Mouse (Mus musculus): ENCODE data around the gene Gys1. TPM values are rescaled to one million over a fixed set of nuclear protein-coding genes. Genes with fewer than 3 reads are reported as not detected.

Gys1 gene
- polyA plus RNA-seq, 1 experiment: 12.4 TPM

- TF ChIP-seq CTCF (IDR thresholded peaks at IDR 0.05; ENCODE audit: extremely low read depth, insufficient read depth, insufficient read length, insufficient replicate concordance) (no peak), POLR2A (IDR thresholded peaks at IDR 0.05; ENCODE audit: low read depth, low read length) (no peak)
- no peak for DNase-seq (ENCODE audit: low read depth in 1 of 2, low spot score in 2 of 2)
- WGBS: 81% methylated on average over 11 of the region's 11 CpGs
- Histone ChIP-seq H3K4me1 (ENCODE audit: control insufficient read depth, insufficient read depth, insufficient read length) (no peaks in the 10 kb centered on the region), H3K27me3 (ENCODE audit: control insufficient read depth, insufficient read depth, low read length) (no peaks in the 10 kb centered on the region), H3K27ac (ENCODE audit: insufficient read depth, low read length) (no peak overlapping the region), H3K36me3 (ENCODE audit: control insufficient read depth, insufficient read depth, low read length) (no peaks in the 10 kb centered on the region), H3K4me3 (ENCODE audit: extremely low read depth, insufficient read depth, insufficient read length) (no peak overlapping the region)
Measured at GRCm38 (mm10) chr7:45487861-45488292, 53.2 kb downstream of the Gys1 start.

- Histone ChIP-seq H3K27me3 (ENCODE audit: control insufficient read depth, insufficient read depth, low read length) (no peaks in the 10 kb centered on the region), H3K4me1 (ENCODE audit: control insufficient read depth, insufficient read depth, insufficient read length) (no peaks in the 10 kb centered on the region), H3K27ac (ENCODE audit: insufficient read depth, low read length) (0 out of 2 replicates have a peak within 1 kb of the TSS, but pooled peaks have one; percentile 2), H3K36me3 (ENCODE audit: control insufficient read depth, insufficient read depth, low read length) (peaks cover under 1% of the 10 kb centered on the region; the same call in 1 of the 2 replicates), H3K4me3 (ENCODE audit: extremely low read depth, insufficient read depth, insufficient read length) (peak within 1 kb of the TSS; percentile 68)
- WGBS: 15% methylated on average over 38 of the region's 38 CpGs
- peak in 1 of 2 experiments; percentile 47 for DNase-seq (ENCODE audit: low read depth in 1 of 2, low spot score in 2 of 2)
- no peak for TF ChIP-seq CTCF (IDR thresholded peaks at IDR 0.05; ENCODE audit: extremely low read depth, insufficient read depth, insufficient read length, insufficient replicate concordance)
- no peak; the same call in 1 of the 2 replicates for TF ChIP-seq POLR2A (IDR thresholded peaks at IDR 0.05; ENCODE audit: low read depth, low read length)
Measured at GRCm38 (mm10) chr7:45488293-45489204, 53.9 kb downstream of the Gys1 start, which contains the start of gene Dhdh. Gene Dhdh, minus strand, starts transcription at chr7:45488805.

- no peak overlapping the region for H3K27ac ChIP-seq (ENCODE audit: insufficient read depth, low read length)
Measured at GRCm38 (mm10) chr7:45489578-45489977, 54.9 kb downstream of the Gys1 start.

GRCm38 (mm10) chr7:45490822-45491221 is 56.2 kb downstream of the Gys1 start:
- H3K4me1 ChIP-seq (ENCODE audit: control insufficient read depth, insufficient read depth, insufficient read length): no peaks in the 10 kb centered on the region
- no peak overlapping the region for H3K4me3 ChIP-seq (ENCODE audit: extremely low read depth, insufficient read depth, insufficient read length)
- DNase-seq (ENCODE audit: low read depth in 1 of 2, low spot score in 2 of 2): no peak
- H3K36me3 ChIP-seq (ENCODE audit: control insufficient read depth, insufficient read depth, low read length): peaks cover 12% of the 10 kb centered on the region
- WGBS: 71% methylated on average over 9 of the region's 9 CpGs
- H3K27me3 ChIP-seq (ENCODE audit: control insufficient read depth, insufficient read depth, low read length): no peaks in the 10 kb centered on the region
- TF ChIP-seq POLR2A (IDR thresholded peaks at IDR 0.05; ENCODE audit: low read depth, low read length) (no peak), CTCF (IDR thresholded peaks at IDR 0.05; ENCODE audit: extremely low read depth, insufficient read depth, insufficient read length, insufficient replicate concordance) (no peak)
- no peak overlapping the region for H3K27ac ChIP-seq (ENCODE audit: insufficient read depth, low read length)

More at GRCm38 (mm10) chr7:45489578-45489977, 54.9 kb downstream of the Gys1 start:
- no peaks in the 10 kb centered on the region for H3K27me3 ChIP-seq (ENCODE audit: control insufficient read depth, insufficient read depth, low read length)
- no peak for DNase-seq (ENCODE audit: low read depth in 1 of 2, low spot score in 2 of 2)
- 81% methylated on average over 7 of the region's 7 CpGs for WGBS
- H3K4me3 ChIP-seq (ENCODE audit: extremely low read depth, insufficient read depth, insufficient read length): no peak overlapping the region
- TF ChIP-seq CTCF (IDR thresholded peaks at IDR 0.05; ENCODE audit: extremely low read depth, insufficient read depth, insufficient read length, insufficient replicate concordance) (no peak), POLR2A (IDR thresholded peaks at IDR 0.05; ENCODE audit: low read depth, low read length) (no peak)
- no peaks in the 10 kb centered on the region for H3K4me1 ChIP-seq (ENCODE audit: control insufficient read depth, insufficient read depth, insufficient read length)
- H3K36me3 ChIP-seq (ENCODE audit: control insufficient read depth, insufficient read depth, low read length): peaks cover 4% of the 10 kb centered on the region

- WGBS: 31% methylated on average over 3 of the region's 3 CpGs
- H3K4me1 ChIP-seq (ENCODE audit: control insufficient read depth, insufficient read depth, insufficient read length): no peaks in the 10 kb centered on the region
- H3K27ac ChIP-seq (ENCODE audit: insufficient read depth, low read length): no peak overlapping the region
Measured at GRCm38 (mm10) chr7:45491264-45491663, 56.6 kb downstream of the Gys1 start.

GRCm38 (mm10) chr7:45492225-45492844 is 57.7 kb downstream of the Gys1 start:
- H3K4me1 ChIP-seq (ENCODE audit: control insufficient read depth, insufficient read depth, insufficient read length): no peaks in the 10 kb centered on the region
- H3K4me3 ChIP-seq (ENCODE audit: extremely low read depth, insufficient read depth, insufficient read length): no peak overlapping the region
- DNase-seq (ENCODE audit: low read depth in 1 of 2, low spot score in 2 of 2): no peak
- TF ChIP-seq CTCF (IDR thresholded peaks at IDR 0.05; ENCODE audit: extremely low read depth, insufficient read depth, insufficient read length, insufficient replicate concordance) (no peak), POLR2A (IDR thresholded peaks at IDR 0.05; ENCODE audit: low read depth, low read length) (no peak)
- H3K27ac ChIP-seq (ENCODE audit: insufficient read depth, low read length): no peak overlapping the region
- peaks cover 18% of the 10 kb centered on the region for H3K36me3 ChIP-seq (ENCODE audit: control insufficient read depth, insufficient read depth, low read length)
- H3K27me3 ChIP-seq (ENCODE audit: control insufficient read depth, insufficient read depth, low read length): no peaks in the 10 kb centered on the region
- 95% methylated on average over 8 of the region's 8 CpGs for WGBS

More at GRCm38 (mm10) chr7:45491264-45491663, 56.6 kb downstream of the Gys1 start:
- no peak for DNase-seq (ENCODE audit: low read depth in 1 of 2, low spot score in 2 of 2)
- Histone ChIP-seq H3K4me3 (ENCODE audit: extremely low read depth, insufficient read depth, insufficient read length) (no peak overlapping the region), H3K36me3 (ENCODE audit: control insufficient read depth, insufficient read depth, low read length) (peaks cover 14% of the 10 kb centered on the region), H3K27me3 (ENCODE audit: control insufficient read depth, insufficient read depth, low read length) (no peaks in the 10 kb centered on the region)
- TF ChIP-seq CTCF (IDR thresholded peaks at IDR 0.05; ENCODE audit: extremely low read depth, insufficient read depth, insufficient read length, insufficient replicate concordance) (no peak), POLR2A (IDR thresholded peaks at IDR 0.05; ENCODE audit: low read depth, low read length) (no peak)
